Mouse (Mus musculus): ENCODE data around the gene Galnt5. TPM values are rescaled to one million over a fixed set of nuclear protein-coding genes. Genes with fewer than 3 reads are reported as not detected.

Galnt5 gene
- polyA plus RNA-seq (2014; fragmentation: Nextera tagmentation; extraction: Ambion mirVana) = 0.38 and 0.93 TPM in 2 replicates

DNA sequence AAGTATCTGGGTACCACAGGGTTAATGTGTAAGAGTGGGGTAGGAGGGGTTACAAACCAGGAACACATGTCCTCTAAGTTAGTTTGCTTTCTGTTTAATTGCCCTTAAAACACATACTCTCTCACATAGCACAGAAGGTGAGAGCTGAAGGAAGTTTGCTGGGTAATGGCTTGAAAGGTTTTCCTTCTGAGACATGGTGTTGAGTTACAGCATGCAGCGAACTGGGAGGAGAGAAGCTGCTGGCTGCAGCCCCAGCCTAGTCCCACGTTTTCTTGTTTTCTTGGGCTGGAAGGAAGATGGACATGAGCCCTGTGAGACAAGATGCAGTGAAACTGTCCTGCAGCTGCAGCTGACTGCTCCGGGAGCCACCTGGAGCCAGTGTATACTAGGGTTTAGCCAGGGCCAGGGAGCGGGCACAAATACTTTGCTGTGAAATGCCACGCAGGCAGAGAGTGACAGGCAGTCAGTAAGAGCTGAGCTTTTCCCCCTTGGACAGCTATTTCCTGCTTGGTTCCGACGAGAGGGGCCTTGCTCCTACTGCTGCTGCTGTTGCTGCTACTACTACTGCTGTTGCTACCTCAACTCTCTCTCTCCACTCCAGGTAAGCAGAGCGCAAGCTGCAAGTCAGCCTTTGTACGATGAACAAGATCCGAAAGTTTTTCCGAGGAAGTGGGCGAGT, at the start of gene Galnt5:
TSS of gene Galnt5 (plus strand) at position 133 of the 679 bp plus-strand sequence.
- no peak within 1 kb of the TSS for H3K9ac ChIP-seq (ENCODE audit: low read depth, low read length)
- H3K9me3 ChIP-seq (replicated peaks; ENCODE audit: control insufficient read depth, low read length) = no peaks in the 10 kb centered on the region
- WGBS (ENCODE audit: insufficient replicate concordance) = 41% methylated on average over 12 of the region's 12 CpGs
- no peak for ATAC-seq (replicated peaks; ENCODE audit: insufficient number of reproducible peaks, low FRiP score, low TSS enrichment)
- no peaks in the 10 kb centered on the region for H3K27me3 ChIP-seq (ENCODE audit: control insufficient read depth, insufficient read depth, low read length)
- H3K36me3 ChIP-seq (ENCODE audit: control insufficient read depth, insufficient read depth, low read length) = no peaks in the 10 kb centered on the region
- H3K4me2 ChIP-seq = peak within 1 kb of the TSS; percentile 58
- H3K4me1 ChIP-seq (ENCODE audit: control insufficient read depth, insufficient read depth, low read length) = no peaks in the 10 kb centered on the region; the same call in 1 of the 2 replicates
- H3K4me3 ChIP-seq (ENCODE audit: low read depth, low read length) = peak within 1 kb of the TSS; percentile 29; the same call in 1 of the 2 replicates
- no peak within 1 kb of the TSS; the same call in 1 of the 2 replicates for H3K27ac ChIP-seq (ENCODE audit: low read depth, low read length)

DNA sequence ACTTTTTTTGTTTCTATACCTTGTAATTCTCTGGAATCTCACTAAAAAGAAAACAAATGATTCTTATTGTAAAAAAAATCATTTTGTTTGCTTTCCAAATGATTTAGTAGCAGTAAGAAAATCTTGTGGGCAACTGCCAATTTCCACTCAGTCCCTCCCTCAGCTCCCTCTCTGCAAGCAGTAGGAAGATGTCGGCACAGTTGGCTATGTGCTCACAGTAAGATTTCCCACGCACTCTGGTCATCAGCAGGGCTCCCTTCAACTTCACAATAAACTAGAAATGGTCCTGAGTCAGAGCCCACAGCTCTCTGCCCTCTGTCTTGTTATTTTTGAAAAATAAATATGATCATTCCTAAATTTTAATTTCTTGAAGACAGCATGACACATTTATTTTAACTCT, 46.1 kb upstream of the Galnt5 start:
- Histone ChIP-seq H3K9ac (ENCODE audit: low read depth, low read length) (no peak overlapping the region), H3K4me2 (no peak overlapping the region), H3K4me3 (ENCODE audit: low read depth, low read length) (no peak overlapping the region), H3K4me1 (ENCODE audit: control insufficient read depth, insufficient read depth, low read length) (no peaks in the 10 kb centered on the region), H3K9me3 (replicated peaks; ENCODE audit: control insufficient read depth, low read length) (no peaks in the 10 kb centered on the region), H3K36me3 (ENCODE audit: control insufficient read depth, insufficient read depth, low read length) (no peaks in the 10 kb centered on the region), H3K27me3 (ENCODE audit: control insufficient read depth, insufficient read depth, low read length) (no peaks in the 10 kb centered on the region), H3K27ac (ENCODE audit: low read depth, low read length) (no peak overlapping the region)
- ATAC-seq (replicated peaks; ENCODE audit: insufficient number of reproducible peaks, low FRiP score, low TSS enrichment) = no peak
- WGBS (ENCODE audit: insufficient replicate concordance) = 41% methylated on average over 2 of the region's 2 CpGs

DNA sequence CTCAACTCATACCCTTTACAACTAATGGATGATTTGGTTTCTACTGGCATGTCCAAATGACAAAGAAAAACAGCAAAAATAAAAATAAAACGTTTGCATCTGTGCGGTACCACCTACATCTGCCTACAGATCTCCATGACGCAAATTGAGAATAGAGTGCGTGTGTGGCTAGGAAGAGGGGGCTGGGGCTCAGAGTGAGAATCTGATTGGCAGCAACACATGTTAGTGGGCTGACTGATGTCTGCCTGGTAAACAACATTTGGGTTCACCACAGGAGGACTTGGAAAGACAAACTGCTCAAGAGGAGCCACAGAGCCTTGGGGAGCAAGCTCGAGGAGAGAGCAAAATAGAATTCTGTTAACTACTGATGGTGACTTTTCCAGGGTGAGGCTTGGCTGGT, 36.9 kb upstream of the Galnt5 start:
- Histone ChIP-seq H3K4me2 (no peak overlapping the region), H3K4me1 (ENCODE audit: control insufficient read depth, insufficient read depth, low read length) (no peaks in the 10 kb centered on the region), H3K4me3 (ENCODE audit: low read depth, low read length) (no peak overlapping the region), H3K36me3 (ENCODE audit: control insufficient read depth, insufficient read depth, low read length) (no peaks in the 10 kb centered on the region), H3K9ac (ENCODE audit: low read depth, low read length) (no peak overlapping the region), H3K27me3 (ENCODE audit: control insufficient read depth, insufficient read depth, low read length) (no peaks in the 10 kb centered on the region), H3K27ac (ENCODE audit: low read depth, low read length) (no peak overlapping the region), H3K9me3 (replicated peaks; ENCODE audit: control insufficient read depth, low read length) (no peaks in the 10 kb centered on the region)
- no peak for ATAC-seq (replicated peaks; ENCODE audit: insufficient number of reproducible peaks, low FRiP score, low TSS enrichment)
- WGBS (ENCODE audit: insufficient replicate concordance) = 71% methylated on average over 5 of the region's 5 CpGs

DNA sequence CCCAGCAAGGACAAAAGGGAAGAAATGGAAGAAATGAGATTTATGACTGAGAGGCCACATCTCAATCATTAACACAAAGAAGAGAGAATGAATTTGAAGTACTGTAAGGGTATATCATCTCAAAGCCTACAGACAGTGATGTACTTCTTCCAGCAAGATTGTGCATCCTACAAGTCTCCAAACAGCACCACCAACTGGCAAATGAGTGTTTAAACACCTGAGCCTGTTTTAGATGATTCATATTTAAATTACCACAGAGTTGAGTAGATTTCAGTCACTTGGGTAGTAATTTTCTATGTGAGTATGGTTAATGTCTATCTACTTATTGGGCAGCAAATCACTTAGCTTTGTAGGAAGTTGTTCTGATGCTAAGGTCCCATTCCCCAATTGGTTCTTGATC, 15.4 kb upstream of the Galnt5 start:
- Histone ChIP-seq H3K4me3 (ENCODE audit: low read depth, low read length) (no peak overlapping the region), H3K36me3 (ENCODE audit: control insufficient read depth, insufficient read depth, low read length) (no peaks in the 10 kb centered on the region), H3K4me1 (ENCODE audit: control insufficient read depth, insufficient read depth, low read length) (no peaks in the 10 kb centered on the region), H3K9me3 (replicated peaks; ENCODE audit: control insufficient read depth, low read length) (no peaks in the 10 kb centered on the region), H3K27ac (ENCODE audit: low read depth, low read length) (no peak overlapping the region), H3K27me3 (ENCODE audit: control insufficient read depth, insufficient read depth, low read length) (no peaks in the 10 kb centered on the region), H3K4me2 (no peak overlapping the region), H3K9ac (ENCODE audit: low read depth, low read length) (no peak overlapping the region)
- no peak for ATAC-seq (replicated peaks; ENCODE audit: insufficient number of reproducible peaks, low FRiP score, low TSS enrichment)

DNA sequence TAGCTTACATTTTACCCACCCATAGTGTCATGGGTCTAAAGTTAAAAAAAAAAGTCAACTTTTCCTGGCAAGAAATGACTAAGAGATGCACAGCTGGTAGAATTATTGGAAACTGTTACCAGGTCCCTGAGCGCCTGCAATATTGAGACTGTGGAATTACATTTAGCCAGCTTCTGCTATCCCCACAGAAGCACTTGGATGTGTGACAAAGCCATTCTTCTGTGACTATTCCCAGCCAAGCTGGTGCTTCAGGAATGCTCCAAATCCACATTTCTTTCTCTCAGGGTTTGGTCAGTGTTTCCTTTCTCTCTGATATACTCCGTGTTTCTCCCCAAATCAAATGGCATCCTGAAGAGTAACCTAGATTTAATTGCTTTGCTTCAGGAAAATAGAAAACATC, 6.6 kb upstream of the Galnt5 start:
- no peak overlapping the region for H3K4me2 ChIP-seq
- WGBS (ENCODE audit: insufficient replicate concordance) = 81% methylated on average over 2 of the region's 2 CpGs
- no peak for ATAC-seq (replicated peaks; ENCODE audit: insufficient number of reproducible peaks, low FRiP score, low TSS enrichment)
- no peaks in the 10 kb centered on the region for H3K27me3 ChIP-seq (ENCODE audit: control insufficient read depth, insufficient read depth, low read length)
- H3K9ac ChIP-seq (ENCODE audit: low read depth, low read length) = no peak overlapping the region
- H3K27ac ChIP-seq (ENCODE audit: low read depth, low read length) = no peak overlapping the region
- no peaks in the 10 kb centered on the region for H3K36me3 ChIP-seq (ENCODE audit: control insufficient read depth, insufficient read depth, low read length)
- H3K9me3 ChIP-seq (replicated peaks; ENCODE audit: control insufficient read depth, low read length) = no peaks in the 10 kb centered on the region
- H3K4me1 ChIP-seq (ENCODE audit: control insufficient read depth, insufficient read depth, low read length) = no peaks in the 10 kb centered on the region
- H3K4me3 ChIP-seq (ENCODE audit: low read depth, low read length) = no peak overlapping the region

DNA sequence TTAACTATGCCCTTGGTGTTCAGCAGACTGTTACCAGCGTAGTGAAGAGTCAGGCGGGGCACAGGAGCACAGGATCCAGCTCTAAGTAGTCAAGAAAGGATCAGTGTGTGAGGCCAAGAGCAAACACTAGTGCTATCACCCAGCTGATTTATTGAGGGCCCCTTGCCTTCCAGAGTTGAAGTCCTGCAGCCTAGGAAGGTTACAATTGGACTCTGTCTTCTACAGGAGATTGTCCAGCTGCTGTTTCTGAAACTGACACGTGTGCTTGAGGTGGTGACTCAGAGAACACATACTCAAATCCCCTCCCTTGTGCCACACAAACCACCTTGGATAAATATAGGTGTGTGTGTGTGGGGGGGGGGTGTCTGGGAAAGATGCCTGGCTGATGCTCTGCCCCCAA, 3.8 kb downstream of the Galnt5 start:
- no peak overlapping the region for H3K4me3 ChIP-seq (ENCODE audit: low read depth, low read length)
- H3K9me3 ChIP-seq (replicated peaks; ENCODE audit: control insufficient read depth, low read length) = no peaks in the 10 kb centered on the region
- no peaks in the 10 kb centered on the region for H3K27me3 ChIP-seq (ENCODE audit: control insufficient read depth, insufficient read depth, low read length)
- H3K4me1 ChIP-seq (ENCODE audit: control insufficient read depth, insufficient read depth, low read length) = no peaks in the 10 kb centered on the region; the same call in 1 of the 2 replicates
- ATAC-seq (replicated peaks; ENCODE audit: insufficient number of reproducible peaks, low FRiP score, low TSS enrichment) = no peak
- 56% methylated on average over 3 of the region's 3 CpGs for WGBS (ENCODE audit: insufficient replicate concordance)
- H3K4me2 ChIP-seq = no peak overlapping the region
- no peaks in the 10 kb centered on the region for H3K36me3 ChIP-seq (ENCODE audit: control insufficient read depth, insufficient read depth, low read length)
- H3K9ac ChIP-seq (ENCODE audit: low read depth, low read length) = no peak overlapping the region
- H3K27ac ChIP-seq (ENCODE audit: low read depth, low read length) = no peak overlapping the region

DNA sequence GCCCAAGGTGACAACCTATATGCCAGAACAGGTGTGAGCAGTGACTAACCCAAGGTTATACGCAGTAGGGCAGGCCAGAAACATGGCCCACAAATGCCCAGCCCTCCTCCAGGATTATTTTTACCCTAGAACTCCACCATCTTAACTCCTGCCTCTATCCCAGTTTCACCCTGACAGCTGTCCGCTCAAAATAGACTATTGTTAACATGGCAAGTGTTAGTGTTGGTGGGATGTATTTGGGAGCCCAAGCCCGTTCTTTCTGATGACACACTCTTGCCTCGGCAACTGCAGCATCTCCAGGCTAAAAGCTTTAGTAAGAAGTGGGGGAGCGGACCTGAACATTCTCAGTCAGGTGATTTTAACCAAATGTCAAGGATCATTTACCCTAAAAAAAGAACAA, 9.4 kb downstream of the Galnt5 start:
- no peaks in the 10 kb centered on the region for H3K4me1 ChIP-seq (ENCODE audit: control insufficient read depth, insufficient read depth, low read length)
- H3K27me3 ChIP-seq (ENCODE audit: control insufficient read depth, insufficient read depth, low read length) = no peaks in the 10 kb centered on the region
- WGBS (ENCODE audit: insufficient replicate concordance) = 72% methylated on average over 5 of the region's 5 CpGs
- H3K9me3 ChIP-seq (replicated peaks; ENCODE audit: control insufficient read depth, low read length) = no peaks in the 10 kb centered on the region
- H3K36me3 ChIP-seq (ENCODE audit: control insufficient read depth, insufficient read depth, low read length) = no peaks in the 10 kb centered on the region
- H3K9ac ChIP-seq (ENCODE audit: low read depth, low read length) = no peak overlapping the region
- no peak for ATAC-seq (replicated peaks; ENCODE audit: insufficient number of reproducible peaks, low FRiP score, low TSS enrichment)
- no peak overlapping the region for H3K27ac ChIP-seq (ENCODE audit: low read depth, low read length)
- H3K4me2 ChIP-seq = no peak overlapping the region
- H3K4me3 ChIP-seq (ENCODE audit: low read depth, low read length) = no peak overlapping the region

DNA sequence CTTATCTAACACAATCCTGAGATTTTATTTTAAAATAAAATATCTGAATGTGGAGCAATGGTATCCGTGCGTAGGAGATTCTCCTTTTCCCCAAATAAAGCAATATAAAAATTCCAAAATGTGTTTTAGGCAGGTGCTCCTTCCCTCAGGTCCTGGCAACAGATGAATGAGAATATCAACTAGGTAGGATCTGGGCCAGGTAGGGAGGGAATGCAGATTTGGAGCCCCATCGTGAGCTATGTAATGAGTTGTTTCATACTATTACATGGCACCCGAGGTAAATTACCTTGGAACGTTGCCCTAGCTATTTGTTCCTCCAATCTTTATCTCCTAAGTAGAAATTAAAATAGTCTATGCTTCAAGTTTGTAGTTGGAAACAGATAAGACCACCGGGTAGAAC, 25.9 kb downstream of the Galnt5 start:
- no peaks in the 10 kb centered on the region for H3K27me3 ChIP-seq (ENCODE audit: control insufficient read depth, insufficient read depth, low read length)
- WGBS (ENCODE audit: insufficient replicate concordance) = 79% methylated on average over 6 of the region's 6 CpGs
- no peaks in the 10 kb centered on the region for H3K4me1 ChIP-seq (ENCODE audit: control insufficient read depth, insufficient read depth, low read length)

DNA sequence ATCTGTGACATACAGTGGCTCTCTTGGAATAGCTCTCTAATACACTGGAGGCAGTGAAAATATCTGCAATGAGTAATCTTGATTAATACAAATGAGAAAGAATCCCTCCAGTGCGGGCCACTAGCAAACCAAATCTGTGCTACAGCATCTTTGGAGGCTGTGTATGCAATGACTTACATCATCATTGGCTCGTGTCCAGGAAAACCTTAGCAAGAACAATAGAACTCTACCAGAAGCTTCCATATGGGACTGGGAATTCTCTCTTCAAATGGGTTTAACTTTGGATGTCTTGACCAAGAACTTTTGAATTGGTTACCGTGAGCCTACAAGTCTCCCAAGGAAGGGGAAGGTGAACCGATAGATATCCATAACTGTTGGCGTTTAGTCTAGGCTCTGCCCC, 29.1 kb downstream of the Galnt5 start:
- H3K27me3 ChIP-seq (ENCODE audit: control insufficient read depth, insufficient read depth, low read length) = no peaks in the 10 kb centered on the region
- no peak overlapping the region for H3K27ac ChIP-seq (ENCODE audit: low read depth, low read length)
- H3K4me2 ChIP-seq = no peak overlapping the region
- H3K36me3 ChIP-seq (ENCODE audit: control insufficient read depth, insufficient read depth, low read length) = no peaks in the 10 kb centered on the region
- no peak overlapping the region for H3K4me3 ChIP-seq (ENCODE audit: low read depth, low read length)
- H3K9ac ChIP-seq (ENCODE audit: low read depth, low read length) = no peak overlapping the region
- no peaks in the 10 kb centered on the region for H3K9me3 ChIP-seq (replicated peaks; ENCODE audit: control insufficient read depth, low read length)
- WGBS (ENCODE audit: insufficient replicate concordance) = 82% methylated on average over 5 of the region's 5 CpGs
- ATAC-seq (replicated peaks; ENCODE audit: insufficient number of reproducible peaks, low FRiP score, low TSS enrichment) = no peak
- H3K4me1 ChIP-seq (ENCODE audit: control insufficient read depth, insufficient read depth, low read length) = no peaks in the 10 kb centered on the region

More for the DNA sequence above, 25.9 kb downstream of the Galnt5 start:
- Histone ChIP-seq H3K27ac (ENCODE audit: low read depth, low read length) (no peak overlapping the region), H3K4me3 (ENCODE audit: low read depth, low read length) (no peak overlapping the region), H3K9ac (ENCODE audit: low read depth, low read length) (no peak overlapping the region), H3K9me3 (replicated peaks; ENCODE audit: control insufficient read depth, low read length) (no peaks in the 10 kb centered on the region), H3K36me3 (ENCODE audit: control insufficient read depth, insufficient read depth, low read length) (no peaks in the 10 kb centered on the region), H3K4me2 (no peak overlapping the region)
- no peak for ATAC-seq (replicated peaks; ENCODE audit: insufficient number of reproducible peaks, low FRiP score, low TSS enrichment)

All from heart, embryonic 11.5 days (tissue).